ENCODE assay signal across 20 mouse cellular contexts in genomic region chr12:48462392-48462791, GRCm38 (mm10).
DNase-seq lines count a peak whose midpoint lies in the region; ATAC-seq and TF ChIP-seq lines count a peak whose summit lies in the region.
"Had no signal": no experiment of that assay in that cellular context is flagged by ENCODE, and none has a peak within 500 bp of the region (broad histone marks: within the 10 kb centered on the region; RNA-seq: fewer than 3 reads in every experiment).

No protein-coding gene starts in this region.

- no peak for TF ChIP-seq EP300 in CH12.LX (IDR thresholded peaks at IDR 0.05; ENCODE audit: low read length)

- in situ Hi-C loops in CH12.LX (cut with MboI; ENCODE audit: low pct_ligation_motif_present, low pct_unique_long_range_greater_than_20kb, low sequenced_read_pairs), result no loop called here

- no peak for DNase-seq in forebrain, postnatal 0 days
- DNase-seq in CH12.LX (ENCODE audit: extremely low read depth) (no peak), adipocyte (ENCODE audit: low spot score) (no peak)
- DNase-seq in thymus, adult 2 months, result no peak
- no peak for DNase-seq in lung, postnatal 25 days (ENCODE audit: low spot score)
- DNase-seq: adrenal gland, adult 8-10 months; cerebellum, adult 18-20 months; cerebellum, adult 9-11 months; cerebellum, postnatal 36 days; gastrocnemius, postnatal 10 days; heart, adult 18-20 months; heart, postnatal 14 days had no signal

- no peak for TF ChIP-seq POLR2A in CH12.LX (IDR thresholded peaks at IDR 0.05; ENCODE audit: low read depth, low read length)
- TF ChIP-seq POLR2A in thymus, adult 2 months (IDR thresholded peaks at IDR 0.05; ENCODE audit: control insufficient read depth, extremely low read depth, insufficient read depth, low read length, poor library complexity), result no peak

- H3K9me3 ChIP-seq in forebrain, embryonic 13.5 days (replicated peaks), result no peaks in the 10 kb centered on the region
- H3K9me3 ChIP-seq in forebrain, postnatal 0 days (ENCODE audit: low read length), result no peaks in the 10 kb centered on the region
- H3K9me3 ChIP-seq in CH12.LX (replicated peaks; ENCODE audit: low read length), result no peaks in the 10 kb centered on the region
- no peaks in the 10 kb centered on the region for H3K9me3 ChIP-seq in midbrain, embryonic 12.5 days
- no peaks in the 10 kb centered on the region for H3K9me3 ChIP-seq in midbrain, embryonic 16.5 days (replicated peaks; ENCODE audit: control insufficient read depth, low read length, poor library complexity, severe bottlenecking)
- H3K9me3 ChIP-seq: embryonic facial prominence, embryonic 13.5 days; heart, embryonic 15.5 days; hindbrain, embryonic 13.5 days; intestine, embryonic 15.5 days had no signal

- H3K9ac ChIP-seq in forebrain, embryonic 13.5 days, result no peak overlapping the region
- H3K9ac ChIP-seq in forebrain, postnatal 0 days, result no peak overlapping the region
- H3K9ac ChIP-seq in CH12.LX (ENCODE audit: insufficient read depth, low read depth), result peak overlapping the region; percentile 39
- no peak overlapping the region for H3K9ac ChIP-seq in midbrain, embryonic 12.5 days (replicated peaks)
- no peak overlapping the region for H3K9ac ChIP-seq in midbrain, embryonic 16.5 days (ENCODE audit: low read depth, low read length)
- H3K9ac ChIP-seq: embryonic facial prominence, embryonic 13.5 days; heart, embryonic 15.5 days; hindbrain, embryonic 13.5 days; intestine, embryonic 15.5 days had no signal

- no peaks in the 10 kb centered on the region for H3K36me3 ChIP-seq in forebrain, embryonic 13.5 days (ENCODE audit: poor library complexity, severe bottlenecking)
- no peaks in the 10 kb centered on the region for H3K36me3 ChIP-seq in forebrain, postnatal 0 days (ENCODE audit: insufficient read depth)
- H3K36me3 ChIP-seq in CH12.LX (replicated peaks in 1 of 2; ENCODE audit: control insufficient read depth in 1 of 2, insufficient read depth in 1 of 2, low read length in 1 of 2), result no peaks in the 10 kb centered on the region
- no peaks in the 10 kb centered on the region for H3K36me3 ChIP-seq in midbrain, embryonic 12.5 days
- no peaks in the 10 kb centered on the region for H3K36me3 ChIP-seq in midbrain, embryonic 16.5 days (ENCODE audit: control insufficient read depth, insufficient read depth, low read length)
- H3K36me3 ChIP-seq in thymus, adult 2 months (ENCODE audit: control insufficient read depth, insufficient read depth, low read length), result no peaks in the 10 kb centered on the region
- H3K36me3 ChIP-seq: embryonic facial prominence, embryonic 13.5 days; heart, embryonic 15.5 days; hindbrain, embryonic 13.5 days; intestine, embryonic 15.5 days had no signal

- no peaks in the 10 kb centered on the region for H3K79me2 ChIP-seq in CH12.LX (replicated peaks; ENCODE audit: control insufficient read depth, extremely low read depth, insufficient read depth, poor library complexity, severe bottlenecking)

- H3K4me3 ChIP-seq in forebrain, embryonic 13.5 days, result no peak overlapping the region
- no peak overlapping the region for H3K4me3 ChIP-seq in forebrain, postnatal 0 days (ENCODE audit: low read depth, low read length)
- no peak overlapping the region for H3K4me3 ChIP-seq in CH12.LX (replicated peaks in 1 of 3; ENCODE audit: low read depth in 2 of 3, low read length in 2 of 3, poor library complexity in 1 of 3)
- H3K4me3 ChIP-seq in midbrain, embryonic 12.5 days, result no peak overlapping the region
- no peak overlapping the region for H3K4me3 ChIP-seq in midbrain, embryonic 16.5 days (ENCODE audit: low read depth, low read length)
- H3K4me3 ChIP-seq in thymus, adult 2 months (ENCODE audit: control insufficient read depth, insufficient read depth, low read length), result no peak overlapping the region
- H3K4me3 ChIP-seq: embryonic facial prominence, embryonic 13.5 days; heart, embryonic 15.5 days; hindbrain, embryonic 13.5 days; intestine, embryonic 15.5 days had no signal

- dilution Hi-C loops in CH12.LX (cut with MboI; ENCODE audit: extremely low pct_ligation_motif_present, extremely low pct_unique_long_range_greater_than_20kb, low sequenced_read_pairs), result no loop called here

- no peak for TF ChIP-seq RAD21 in CH12.LX (IDR thresholded peaks at IDR 0.05; ENCODE audit: low read depth, low read length)

- H3K4me1 ChIP-seq in forebrain, embryonic 13.5 days, result no peaks in the 10 kb centered on the region
- no peaks in the 10 kb centered on the region for H3K4me1 ChIP-seq in forebrain, postnatal 0 days (ENCODE audit: insufficient read depth)
- H3K4me1 ChIP-seq in CH12.LX (ENCODE audit: control insufficient read depth in 1 of 2, insufficient read depth in 2 of 2), result no peaks in the 10 kb centered on the region
- H3K4me1 ChIP-seq in midbrain, embryonic 12.5 days, result 0 out of 2 replicates have a peak, but pooled peaks cover 4% of the 10 kb centered on the region
- no peaks in the 10 kb centered on the region; the same call in none of the 2 replicates for H3K4me1 ChIP-seq in midbrain, embryonic 16.5 days (ENCODE audit: control insufficient read depth, insufficient read depth, low read length)
- H3K4me1 ChIP-seq in thymus, adult 2 months (replicated peaks; ENCODE audit: control insufficient read depth, insufficient read depth, low read length), result no peaks in the 10 kb centered on the region
- H3K4me1 ChIP-seq: embryonic facial prominence, embryonic 13.5 days; heart, embryonic 15.5 days; hindbrain, embryonic 13.5 days; intestine, embryonic 15.5 days had no signal

- peak; percentile 38; the same call in 1 of the 2 replicates for ATAC-seq in forebrain, embryonic 13.5 days
- ATAC-seq in forebrain, postnatal 0 days, result no peak
- peak; percentile 63; the same call in 1 of the 2 replicates for ATAC-seq in midbrain, embryonic 12.5 days (ENCODE audit: low FRiP score, low read depth)
- ATAC-seq in midbrain, embryonic 16.5 days, result peak; percentile 64
- ATAC-seq: intestine, embryonic 15.5 days had no signal

- no peak overlapping the region for H3K4me2 ChIP-seq in forebrain, embryonic 13.5 days
- H3K4me2 ChIP-seq in forebrain, postnatal 0 days (ENCODE audit: low read depth), result no peak overlapping the region
- H3K4me2 ChIP-seq in CH12.LX (ENCODE audit: insufficient read depth, low read depth, poor library complexity, severe bottlenecking), result peak overlapping the region; percentile 75
- no peak overlapping the region for H3K4me2 ChIP-seq in midbrain, embryonic 12.5 days (replicated peaks)
- H3K4me2 ChIP-seq in midbrain, embryonic 16.5 days (ENCODE audit: low read length), result no peak overlapping the region
- H3K4me2 ChIP-seq: embryonic facial prominence, embryonic 13.5 days; heart, embryonic 11.5 days; heart, embryonic 15.5 days; hindbrain, embryonic 13.5 days; intestine, embryonic 15.5 days had no signal

- H3K27ac ChIP-seq in forebrain, embryonic 13.5 days, result no peak overlapping the region; the same call in 1 of the 2 replicates
- no peak overlapping the region for H3K27ac ChIP-seq in forebrain, postnatal 0 days (ENCODE audit: low read depth, low read length)
- no peak overlapping the region for H3K27ac ChIP-seq in CH12.LX (ENCODE audit: insufficient read depth, low read depth)
- peak overlapping the region; percentile 15 for H3K27ac ChIP-seq in midbrain, embryonic 12.5 days (replicated peaks)
- H3K27ac ChIP-seq in midbrain, embryonic 16.5 days (ENCODE audit: low read length), result 0 out of 2 replicates have a peak overlapping the region, but pooled peaks have one; percentile 8
- H3K27ac ChIP-seq in thymus, adult 2 months (ENCODE audit: control insufficient read depth, insufficient read depth, low read length), result no peak overlapping the region
- H3K27ac ChIP-seq: embryonic facial prominence, embryonic 13.5 days; heart, embryonic 15.5 days; hindbrain, embryonic 13.5 days; intestine, embryonic 15.5 days had no signal

- no peaks in the 10 kb centered on the region for H3K27me3 ChIP-seq in forebrain, embryonic 13.5 days
- H3K27me3 ChIP-seq in forebrain, postnatal 0 days (ENCODE audit: insufficient read depth, low read length), result no peaks in the 10 kb centered on the region
- no peaks in the 10 kb centered on the region for H3K27me3 ChIP-seq in CH12.LX (replicated peaks)
- H3K27me3 ChIP-seq in midbrain, embryonic 12.5 days, result no peaks in the 10 kb centered on the region
- H3K27me3 ChIP-seq in midbrain, embryonic 16.5 days (ENCODE audit: control insufficient read depth, insufficient read depth, low read depth, low read length), result no peaks in the 10 kb centered on the region
- H3K27me3 ChIP-seq in thymus, adult 2 months (ENCODE audit: control insufficient read depth, insufficient read depth, low read length), result no peaks in the 10 kb centered on the region
- H3K27me3 ChIP-seq: embryonic facial prominence, embryonic 13.5 days; heart, embryonic 15.5 days; hindbrain, embryonic 13.5 days; intestine, embryonic 15.5 days had no signal

- TF ChIP-seq CTCF in forebrain, postnatal 0 days (IDR thresholded peaks at IDR 0.05; ENCODE audit: low read depth), result no peak
- TF ChIP-seq CTCF in CH12.LX (conservative IDR thresholded peaks at IDR 0.05 in 1 of 2, IDR thresholded peaks at IDR 0.05 in 1 of 2; ENCODE audit: low read depth in 2 of 2, low read length in 2 of 2), result no peak
- TF ChIP-seq CTCF in thymus, adult 2 months (IDR thresholded peaks at IDR 0.05; ENCODE audit: borderline replicate concordance, control insufficient read depth, extremely low read depth, insufficient read depth, low read length, poor library complexity), result no peak

- 37% methylated on average over 2 of the region's 2 CpGs for WGBS in forebrain, embryonic 13.5 days
- 35% methylated on average over 2 of the region's 2 CpGs for WGBS in forebrain, postnatal 0 days
- WGBS in midbrain, embryonic 12.5 days, result 35% methylated on average over 2 of the region's 2 CpGs
- 9% methylated on average over 2 of the region's 2 CpGs for WGBS in midbrain, embryonic 16.5 days
- WGBS in thymus, adult 2 months, result 80% methylated on average over 2 of the region's 2 CpGs

TF ChIP-seq in CH12.LX, 34 proteins besides CTCF, POLR2A, EP300 and RAD21:
- no peak for TF ChIP-seq MAZ (IDR thresholded peaks at IDR 0.05; ENCODE audit: low read depth, low read length)
- no peak for TF ChIP-seq MAX (IDR thresholded peaks at IDR 0.05; ENCODE audit: low read length)
- no peak for TF ChIP-seq SMC3 (IDR thresholded peaks at IDR 0.05; ENCODE audit: low read depth, low read length)
- no peak for TF ChIP-seq ZMIZ1 (IDR thresholded peaks at IDR 0.05; ENCODE audit: low read depth, low read length)
- TF ChIP-seq ZKSCAN1 (IDR thresholded peaks at IDR 0.05; ENCODE audit: borderline replicate concordance, low read depth, low read length), result no peak

Comparison
In these comparisons a context has a peak if more than half of its experiments do, and no peak if none do; other contexts are left out.
1. H3K27ac ChIP-seq: peak in midbrain, embryonic 12.5 days (single experiment) and midbrain, embryonic 16.5 days (single experiment); none in forebrain, embryonic 13.5 days (single experiment), forebrain, postnatal 0 days (single experiment), CH12.LX (single experiment) and thymus, adult 2 months (single experiment).